Mouse (Mus musculus): ENCODE measurements around the gene Megf6.

- TF ChIP-seq POLR2A (IDR thresholded peaks at IDR 0.05; ENCODE audit: low read depth, low read length) (no peak), CTCF (IDR thresholded peaks at IDR 0.05; ENCODE audit: borderline replicate concordance, insufficient read depth, low read length) (no peak)
These were observed 140.2 kb downstream of the Megf6 start for GRCm38 (mm10) chr4:154310576-154311262.
